Comparison of ENCODE assay signal across 16 mouse cellular contexts in genomic region chr11:117169088-117169635, GRCm38 (mm10). TPM values are rescaled to one million over a fixed set of nuclear protein-coding genes. Genes with fewer than 3 reads are reported as not detected.
DNase-seq lines count a peak whose midpoint lies in the region; ATAC-seq and TF ChIP-seq lines count a peak whose summit lies in the region.
"Had no signal": no experiment of that assay in that cellular context is flagged by ENCODE, and none has a peak within 500 bp of the region (broad histone marks: within the 10 kb centered on the region; RNA-seq: fewer than 3 reads in every experiment).

No protein-coding gene starts in this region.

- no peaks in the 10 kb centered on the region for H3K9me3 ChIP-seq in limb, embryonic 14.5 days (ENCODE audit: control insufficient read depth, low read length)
- H3K9me3 ChIP-seq in limb, embryonic 10.5 days (replicated peaks), result no peaks in the 10 kb centered on the region
- H3K9me3 ChIP-seq in forebrain, embryonic 16.5 days (ENCODE audit: control insufficient read depth, low read length), result no peaks in the 10 kb centered on the region
- H3K9me3 ChIP-seq in liver, embryonic 12.5 days (replicated peaks), result no peaks in the 10 kb centered on the region
- H3K9me3 ChIP-seq: embryonic facial prominence, embryonic 10.5 days; intestine, embryonic 15.5 days; midbrain, embryonic 12.5 days had no signal

- 0 out of 2 replicates have a peak overlapping the region, but pooled peaks have one; percentile 33 for H3K27ac ChIP-seq in limb, embryonic 14.5 days (replicated peaks; ENCODE audit: low read depth, low read length)
- H3K27ac ChIP-seq in limb, embryonic 10.5 days, result no peak overlapping the region
- H3K27ac ChIP-seq in forebrain, embryonic 16.5 days (ENCODE audit: low read length), result peak overlapping the region; percentile 76
- H3K27ac ChIP-seq in liver, embryonic 12.5 days, result no peak overlapping the region
- H3K27ac ChIP-seq: embryonic facial prominence, embryonic 10.5 days; intestine, embryonic 15.5 days; midbrain, embryonic 12.5 days; stomach, postnatal 0 days had no signal

- TF ChIP-seq POLR2A in limb, embryonic 14.5 days (IDR thresholded peaks at IDR 0.05; ENCODE audit: borderline replicate concordance, extremely low read depth, insufficient read depth, insufficient read length), result no peak
- TF ChIP-seq POLR2A in brain, embryonic 14.5 days (IDR thresholded peaks at IDR 0.05; ENCODE audit: borderline replicate concordance, extremely low read depth, insufficient read depth, insufficient read length, poor library complexity, severe bottlenecking), result no peak

- H3K4me1 ChIP-seq in limb, embryonic 14.5 days (ENCODE audit: control insufficient read depth, insufficient read depth, low read length), result peaks cover 3% of the 10 kb centered on the region; the same call in 1 of the 2 replicates
- peaks cover 13% of the 10 kb centered on the region for H3K4me1 ChIP-seq in limb, embryonic 10.5 days
- H3K4me1 ChIP-seq in forebrain, embryonic 16.5 days (replicated peaks; ENCODE audit: control insufficient read depth, insufficient read depth, low read length), result peaks cover 25% of the 10 kb centered on the region
- H3K4me1 ChIP-seq in liver, embryonic 12.5 days, result no peaks in the 10 kb centered on the region
- H3K4me1 ChIP-seq: intestine, embryonic 15.5 days had no signal

- H3K4me3 ChIP-seq in limb, embryonic 14.5 days (replicated peaks; ENCODE audit: low read length), result no peak overlapping the region
- H3K4me3 ChIP-seq in limb, embryonic 10.5 days, result no peak overlapping the region
- H3K4me3 ChIP-seq in forebrain, embryonic 16.5 days (replicated peaks; ENCODE audit: low read length), result no peak overlapping the region
- no peak overlapping the region for H3K4me3 ChIP-seq in liver, embryonic 12.5 days
- H3K4me3 ChIP-seq: embryonic facial prominence, embryonic 10.5 days; intestine, embryonic 15.5 days; midbrain, embryonic 12.5 days had no signal

- H3K27me3 ChIP-seq in limb, embryonic 14.5 days (ENCODE audit: control insufficient read depth, insufficient read depth, low read length), result no peaks in the 10 kb centered on the region
- H3K27me3 ChIP-seq in limb, embryonic 10.5 days (ENCODE audit: low read depth, poor library complexity, severe bottlenecking), result no peaks in the 10 kb centered on the region
- no peaks in the 10 kb centered on the region for H3K27me3 ChIP-seq in forebrain, embryonic 16.5 days (replicated peaks; ENCODE audit: control insufficient read depth, insufficient read depth, low read length)
- H3K27me3 ChIP-seq in liver, embryonic 12.5 days (replicated peaks), result peaks cover 7% of the 10 kb centered on the region; the same call in 1 of the 2 replicates
- H3K27me3 ChIP-seq: intestine, embryonic 15.5 days had no signal

- no peak overlapping the region for H3K9ac ChIP-seq in limb, embryonic 14.5 days (ENCODE audit: low read depth, low read length, severe bottlenecking)
- H3K9ac ChIP-seq in forebrain, embryonic 16.5 days (replicated peaks; ENCODE audit: low read depth, low read length), result no peak overlapping the region
- H3K9ac ChIP-seq in liver, embryonic 12.5 days, result no peak overlapping the region
- H3K9ac ChIP-seq: intestine, embryonic 15.5 days; midbrain, embryonic 12.5 days had no signal

- no peak for TF ChIP-seq CTCF in brain, embryonic 14.5 days (IDR thresholded peaks at IDR 0.05; ENCODE audit: borderline replicate concordance, extremely low read depth, insufficient read depth, insufficient read length)

- H3K36me3 ChIP-seq in limb, embryonic 14.5 days (ENCODE audit: control insufficient read depth, insufficient read depth, low read length), result no peaks in the 10 kb centered on the region
- H3K36me3 ChIP-seq in limb, embryonic 10.5 days, result no peaks in the 10 kb centered on the region
- H3K36me3 ChIP-seq in forebrain, embryonic 16.5 days (ENCODE audit: control insufficient read depth, insufficient read depth), result no peaks in the 10 kb centered on the region
- no peaks in the 10 kb centered on the region for H3K36me3 ChIP-seq in liver, embryonic 12.5 days
- H3K36me3 ChIP-seq: embryonic facial prominence, embryonic 10.5 days; intestine, embryonic 15.5 days; midbrain, embryonic 12.5 days had no signal

- ATAC-seq in cerebellum, adult (ENCODE audit: insufficient number of reproducible peaks, low FRiP score, low TSS enrichment), result 0 out of 2 replicates have a peak, but pooled peaks have one; percentile 33
- ATAC-seq in limb, embryonic 14.5 days (ENCODE audit: low FRiP score, low read depth), result no peak
- peak; percentile 6; the same call in 1 of the 2 replicates for ATAC-seq in forebrain, embryonic 16.5 days
- ATAC-seq in liver, embryonic 12.5 days, result no peak
- ATAC-seq: intestine, embryonic 15.5 days; lung, postnatal 0 days had no signal

- 92% methylated on average over 11 of the region's 11 CpGs for WGBS in limb, embryonic 14.5 days
- 92% methylated on average over 11 of the region's 11 CpGs for WGBS in limb, embryonic 10.5 days
- 66% methylated on average over 11 of the region's 11 CpGs for WGBS in forebrain, embryonic 16.5 days
- WGBS in liver, embryonic 12.5 days (ENCODE audit: insufficient replicate concordance), result 78% methylated on average over 11 of the region's 11 CpGs

- no peak for DNase-seq in cerebellum, postnatal 4 days (ENCODE audit: low spot score in 2 of 2)
- DNase-seq in limb, embryonic 14.5 days (ENCODE audit: low spot score), result no peak
- DNase-seq in limb, embryonic 10.5 days (ENCODE audit: low spot score), result no peak
- DNase-seq in brain, embryonic 14.5 days (ENCODE audit: low read depth), result peak; percentile 51
- DNase-seq in adrenal gland, postnatal 4 days (ENCODE audit: low spot score in 2 of 2), result no peak
- DNase-seq: adrenal gland, postnatal 14 days; spleen, adult 18-20 months had no signal

- no peak overlapping the region for H3K4me2 ChIP-seq in limb, embryonic 14.5 days (replicated peaks; ENCODE audit: low read depth, low read length, severe bottlenecking)
- 0 out of 2 replicates have a peak overlapping the region, but pooled peaks have one; percentile 24 for H3K4me2 ChIP-seq in forebrain, embryonic 16.5 days (ENCODE audit: low read length)
- H3K4me2 ChIP-seq in liver, embryonic 12.5 days, result no peak overlapping the region
- H3K4me2 ChIP-seq: intestine, embryonic 15.5 days; liver, embryonic 11.5 days; midbrain, embryonic 12.5 days had no signal

RNA-seq across cellular contexts. Expression of gene Sept9, which starts 30.3 kb away (rescaled TPM):
- 76.5 and 78.7 TPM in 2 replicates for polyA plus RNA-seq in limb, embryonic 14.5 days (2012; rRNA removed)
- 125 and 136 TPM in 2 replicates for polyA plus RNA-seq in limb, embryonic 14.5 days (2014; fragmentation: Nextera tagmentation; extraction: Ambion mirVana)
- polyA plus RNA-seq in limb, embryonic 10.5 days (2016; fragmentation: Nextera tagmentation; extraction: Ambion mirVana), result 265 and 282 TPM in 2 replicates
- 39.3 and 64.3 TPM in 2 replicates for polyA plus RNA-seq in brain, embryonic 14.5 days (2012; rRNA removed)
- 120 and 128 TPM in 2 replicates for polyA plus RNA-seq in forebrain, embryonic 16.5 days (2015; fragmentation: Nextera tagmentation; extraction: Ambion mirVana)
- polyA plus RNA-seq in liver, embryonic 12.5 days (2016; fragmentation: Nextera tagmentation; extraction: Ambion mirVana), result 69.8 and 72.0 TPM in 2 replicates
- total RNA-seq in adrenal gland, postnatal 4 days (2021), result 100 to 1,000 TPM; 158 to 171 TPM

RNA-seq across cellular contexts. Expression of gene Sec14l1, which starts 54.2 kb away (rescaled TPM):
- 72.5 and 85.2 TPM in 2 replicates for polyA plus RNA-seq in limb, embryonic 14.5 days (2012; rRNA removed)
- polyA plus RNA-seq in limb, embryonic 14.5 days (2014; fragmentation: Nextera tagmentation; extraction: Ambion mirVana), result 38.7 and 40.3 TPM in 2 replicates
- 40.1 and 47.8 TPM in 2 replicates for polyA plus RNA-seq in limb, embryonic 10.5 days (2016; fragmentation: Nextera tagmentation; extraction: Ambion mirVana)
- polyA plus RNA-seq in brain, embryonic 14.5 days (2012; rRNA removed), result 77.4 and 90.5 TPM in 2 replicates
- polyA plus RNA-seq in forebrain, embryonic 16.5 days (2015; fragmentation: Nextera tagmentation; extraction: Ambion mirVana), result 76.9 and 83.7 TPM in 2 replicates
- polyA plus RNA-seq in liver, embryonic 12.5 days (2016; fragmentation: Nextera tagmentation; extraction: Ambion mirVana), result 26.9 and 27.5 TPM in 2 replicates
- total RNA-seq in adrenal gland, postnatal 4 days (2021), result 100 to 1,000 TPM; 171 to 174 TPM

Comparison
In these comparisons a context has a peak if more than half of its experiments do, and no peak if none do; other contexts are left out.
1. H3K27ac ChIP-seq: peak in limb, embryonic 14.5 days (single experiment) and forebrain, embryonic 16.5 days (single experiment); none in limb, embryonic 10.5 days (single experiment) and liver, embryonic 12.5 days (single experiment).
2. ATAC-seq: peak in cerebellum, adult (single experiment) and forebrain, embryonic 16.5 days (single experiment); none in limb, embryonic 14.5 days (single experiment) and liver, embryonic 12.5 days (single experiment).